Mouse (Mus musculus): Measurements from ENCODE around the gene Tmem50b.

Gene Tmem50b

DNA sequence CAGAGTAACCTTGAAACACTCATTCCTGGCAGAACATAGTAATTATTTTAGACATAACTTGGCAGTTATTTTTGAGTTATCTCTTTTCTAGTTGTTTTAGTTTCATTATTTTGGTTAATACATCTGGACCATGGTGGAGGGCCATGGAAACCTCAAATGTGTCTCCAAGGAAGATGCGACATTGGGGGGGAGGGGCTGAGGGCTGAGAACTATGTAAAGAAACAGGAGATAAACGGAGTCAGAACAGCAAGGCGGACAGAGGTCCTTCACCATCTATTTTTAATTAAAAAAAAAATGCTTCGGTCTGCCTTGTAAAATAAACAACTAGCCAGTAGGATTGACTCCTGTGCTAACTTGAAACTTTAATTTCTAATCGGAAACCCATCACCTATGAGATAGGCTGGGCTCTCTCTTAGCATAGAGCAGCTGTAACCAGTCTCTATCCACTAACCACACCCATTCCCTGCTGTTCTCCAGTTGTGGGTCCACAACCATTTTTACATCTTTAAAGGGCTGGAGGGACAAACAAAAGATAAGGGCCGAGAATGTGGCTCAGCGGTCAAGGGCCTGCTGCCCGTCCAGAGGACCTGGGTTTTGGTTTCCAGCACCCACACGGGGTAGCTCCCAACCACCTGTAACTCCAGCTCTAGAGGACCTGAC lies 32.2 kb downstream of the Tmem50b start:
- DNase-seq (ENCODE audit: low read depth, low spot score), result no peak

DNA sequence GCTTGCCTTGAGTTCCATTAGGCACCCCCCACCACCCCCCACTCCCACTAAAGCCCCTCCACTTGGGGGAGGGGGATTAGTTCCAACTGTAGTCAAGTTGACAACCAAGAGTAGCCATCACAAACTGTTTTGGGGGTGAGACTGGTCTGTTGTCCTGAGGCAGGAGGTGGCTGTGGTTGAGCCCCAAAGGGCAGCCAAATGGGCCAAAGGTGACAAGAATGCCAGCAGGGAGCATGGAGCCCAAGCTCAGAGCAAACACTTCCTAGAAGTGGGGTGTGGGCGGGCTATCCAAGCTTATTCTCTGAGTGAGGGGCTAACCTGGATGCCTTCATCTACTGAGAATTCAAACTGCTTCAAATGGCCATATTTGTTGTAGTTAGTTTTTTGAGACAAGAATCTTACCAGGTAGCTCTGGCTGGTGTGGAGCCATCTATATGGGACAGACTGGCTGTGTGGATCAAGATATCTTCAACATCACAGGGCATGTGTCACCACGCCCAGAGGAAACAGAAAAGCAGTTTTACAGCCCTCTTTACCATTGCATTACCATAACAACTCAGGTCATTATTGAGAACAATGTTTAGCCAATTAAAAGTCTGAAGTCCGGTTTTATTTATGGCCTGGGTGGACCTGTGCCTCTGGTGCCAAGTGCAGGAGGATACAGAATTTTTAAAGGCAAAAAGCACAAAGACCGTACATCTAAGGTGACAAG lies 32.9 kb downstream of the Tmem50b start:
- DNase-seq (ENCODE audit: low read depth, low spot score), result no peak

DNA sequence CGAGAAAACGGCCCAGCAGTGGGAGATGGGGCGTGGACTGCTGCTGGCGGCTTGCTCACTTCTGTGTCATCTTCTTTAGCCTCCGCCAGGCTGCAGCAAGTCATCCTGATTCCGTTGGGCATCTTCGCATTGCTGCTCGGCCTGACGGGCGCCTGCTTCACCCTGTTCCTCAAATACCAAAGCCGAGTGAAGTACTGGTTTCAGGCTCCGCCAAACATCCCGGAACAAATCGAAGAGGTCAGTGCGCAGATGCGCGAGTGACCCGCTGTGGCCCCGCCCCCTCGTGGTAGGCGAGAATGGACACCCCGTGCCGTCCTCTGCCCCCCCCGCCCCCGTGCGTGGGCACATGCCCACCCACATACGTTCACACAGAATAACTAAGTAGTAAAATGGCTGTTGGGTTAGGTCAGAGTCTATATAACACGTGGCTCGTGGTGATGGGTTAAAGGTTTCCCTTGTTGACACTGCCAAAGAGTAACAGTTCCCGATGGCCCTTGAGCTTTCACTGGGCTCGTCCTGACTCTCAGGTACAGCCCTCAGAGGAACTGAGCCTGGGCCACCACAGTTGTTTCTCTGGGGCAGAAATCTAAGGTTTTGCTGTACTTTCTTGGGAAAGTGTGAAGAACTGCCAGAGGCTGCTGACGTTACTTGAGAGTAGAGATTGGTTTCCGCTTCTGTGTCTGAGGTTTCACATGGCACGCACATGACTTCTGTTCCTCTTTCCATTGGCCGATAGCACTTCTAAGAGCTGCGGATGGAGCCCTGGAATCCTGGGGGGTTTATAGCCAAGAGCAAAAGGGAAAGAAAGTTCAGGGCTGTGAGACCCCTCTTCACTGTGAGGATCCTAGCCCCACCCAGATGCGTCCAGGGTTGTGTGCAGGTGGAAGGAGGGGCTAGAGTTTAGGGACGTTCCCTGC lies 35.8 kb downstream of the Tmem50b start:
- DNase-seq (ENCODE audit: low read depth, low spot score), result no peak

DNA sequence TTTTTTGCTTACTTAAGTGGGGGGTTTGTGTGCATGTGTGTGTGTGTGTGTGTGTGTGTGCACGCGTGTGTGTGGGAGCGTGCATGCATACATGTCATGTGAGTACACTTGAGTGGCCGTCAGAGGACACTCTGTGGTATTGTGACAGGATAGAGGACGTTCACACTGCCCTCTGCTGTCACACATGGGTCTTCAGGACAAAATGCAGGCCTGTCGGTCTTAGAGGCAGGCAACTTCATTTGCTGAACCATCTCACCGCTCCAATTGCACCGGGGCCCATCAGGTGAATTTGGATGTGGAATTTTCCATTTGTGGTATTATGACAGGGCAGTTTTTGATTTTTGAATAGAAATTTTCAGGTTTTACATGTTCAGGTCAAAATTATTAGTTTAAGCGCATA lies 36.5 kb downstream of the Tmem50b start:
- no peak for DNase-seq (ENCODE audit: low read depth, low spot score)

DNA sequence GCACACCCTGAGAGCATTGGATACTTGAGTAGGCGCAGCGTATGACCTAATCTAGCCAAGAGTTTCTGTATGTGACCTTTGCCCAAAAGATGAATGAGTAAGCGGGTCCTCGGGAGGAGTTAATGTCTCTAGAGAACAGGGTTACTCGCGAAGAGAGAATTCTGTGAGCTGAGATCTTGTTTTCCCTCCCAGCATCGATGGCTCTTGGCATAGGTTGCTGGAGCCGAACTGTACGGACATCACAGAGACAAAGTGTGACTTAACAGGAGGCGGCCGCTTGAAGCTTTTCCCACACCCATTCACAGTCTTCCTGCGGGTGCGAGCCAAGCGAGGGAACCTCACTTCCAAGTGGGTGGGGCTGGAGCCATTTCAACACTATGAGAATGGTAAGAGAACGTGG lies 39.9 kb downstream of the Tmem50b start:
- no peak for DNase-seq (ENCODE audit: low read depth, low spot score)

DNA sequence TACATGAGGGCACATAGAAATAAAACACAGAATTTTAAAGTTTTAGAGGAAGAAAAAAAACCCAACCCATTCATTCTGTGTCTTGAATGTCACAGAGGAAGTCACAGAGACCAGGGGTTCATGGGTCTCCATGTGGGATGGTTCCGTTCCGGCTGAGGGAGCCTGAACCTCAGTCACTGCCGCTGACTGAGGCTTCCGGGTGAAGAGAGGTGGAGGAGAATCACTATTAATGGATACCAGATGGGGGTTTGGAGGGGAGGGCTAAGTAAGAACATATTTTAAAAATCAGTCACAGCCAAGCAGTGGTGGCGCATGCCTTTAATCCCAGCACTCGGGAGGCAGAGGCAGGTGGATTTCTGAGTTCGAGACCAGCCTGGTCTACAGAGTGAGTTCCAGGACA lies 40.4 kb downstream of the Tmem50b start:
- DNase-seq (ENCODE audit: low read depth, low spot score), result no peak

DNA sequence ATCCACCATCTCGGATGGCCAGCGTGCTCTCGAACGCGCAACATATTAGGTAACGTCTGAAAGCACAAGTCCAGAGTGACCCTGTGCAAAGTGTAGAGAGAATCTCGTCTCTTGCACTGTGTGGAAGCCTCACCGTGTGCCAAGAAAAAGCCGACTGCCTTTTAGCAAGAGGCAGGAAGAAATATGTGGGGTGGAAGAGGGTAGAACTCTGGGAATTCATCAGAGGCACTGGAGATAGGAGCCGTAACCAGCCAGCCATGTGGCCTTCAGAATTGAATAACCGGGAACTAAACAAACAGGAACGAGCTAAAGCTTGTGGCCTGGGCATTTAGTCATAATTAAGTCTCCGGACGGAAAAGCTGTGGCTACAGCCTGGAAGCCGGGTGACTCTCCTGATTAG lies 40.9 kb downstream of the Tmem50b start:
- no peak for DNase-seq (ENCODE audit: low read depth, low spot score)

DNA sequence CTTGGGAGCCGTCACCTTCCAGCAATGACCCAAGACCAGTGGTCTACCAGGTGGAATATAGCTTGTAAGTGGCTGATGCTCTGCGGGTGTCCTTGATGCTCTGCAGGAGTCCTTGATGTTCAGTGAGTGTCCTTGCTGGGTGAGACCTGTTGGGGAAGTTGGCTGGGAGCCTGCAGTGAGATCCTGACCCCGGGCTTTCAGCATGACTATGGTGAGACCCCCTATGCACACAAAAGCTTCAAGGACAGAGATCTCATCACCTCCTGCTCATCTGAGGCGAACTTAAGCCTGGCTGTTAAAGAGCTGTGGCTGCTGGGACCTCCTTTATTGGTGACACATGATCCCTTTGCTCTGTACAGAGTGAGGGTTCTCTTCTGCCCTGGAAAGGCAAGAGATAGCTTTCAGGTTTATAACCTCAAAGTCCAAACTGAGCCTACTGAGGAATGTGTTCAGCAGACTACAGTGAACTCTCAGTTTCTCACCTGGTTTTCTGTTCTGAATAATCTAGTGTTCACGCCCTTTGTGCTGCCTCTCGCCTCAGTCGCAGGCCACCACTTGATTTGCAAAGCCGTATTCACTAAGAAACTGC lies 42.5 kb downstream of the Tmem50b start:
- no peak for DNase-seq (ENCODE audit: low read depth, low spot score)

DNA sequence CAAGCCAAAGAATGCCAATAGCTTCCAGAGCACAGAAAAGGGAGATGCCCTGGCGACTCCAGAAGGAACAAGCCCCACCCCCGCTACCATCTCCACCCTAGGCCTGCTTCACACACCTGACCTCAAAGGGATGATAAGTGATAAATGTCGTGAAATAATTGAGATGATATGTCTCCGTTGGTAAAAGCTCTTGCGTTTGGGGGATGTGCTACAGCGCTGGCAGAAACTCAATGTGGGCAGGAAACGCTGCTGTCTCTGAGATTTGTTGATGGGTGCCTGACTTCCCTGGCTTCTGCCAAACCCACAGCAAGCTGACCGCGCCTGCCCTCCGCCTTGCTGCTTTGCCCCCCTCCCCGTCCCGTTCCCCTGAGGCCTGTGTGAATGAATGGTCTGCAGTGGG lies 44.0 kb downstream of the Tmem50b start:
- no peak for DNase-seq (ENCODE audit: low read depth, low spot score)

DNA sequence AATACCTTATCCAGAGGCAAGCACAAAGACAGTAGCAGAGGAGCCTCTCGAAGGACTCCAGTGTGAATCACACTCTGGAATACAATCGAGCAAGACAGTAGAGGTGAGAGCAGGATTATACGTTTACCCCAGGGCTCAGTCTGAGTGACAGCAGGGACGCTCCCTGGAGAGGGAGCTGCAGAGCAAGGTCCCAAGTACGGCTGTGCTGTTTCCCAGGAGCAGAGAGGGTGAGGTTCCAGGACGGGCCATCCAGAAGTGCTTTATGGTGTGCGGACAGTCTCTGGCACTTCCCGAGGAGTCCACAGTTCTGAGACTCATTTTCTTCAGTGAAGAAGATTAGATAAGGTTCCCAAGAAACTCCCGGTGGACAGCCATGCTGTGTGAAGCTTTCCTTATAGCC lies 45.5 kb downstream of the Tmem50b start:
- DNase-seq (ENCODE audit: low read depth, low spot score), result no peak

DNA sequence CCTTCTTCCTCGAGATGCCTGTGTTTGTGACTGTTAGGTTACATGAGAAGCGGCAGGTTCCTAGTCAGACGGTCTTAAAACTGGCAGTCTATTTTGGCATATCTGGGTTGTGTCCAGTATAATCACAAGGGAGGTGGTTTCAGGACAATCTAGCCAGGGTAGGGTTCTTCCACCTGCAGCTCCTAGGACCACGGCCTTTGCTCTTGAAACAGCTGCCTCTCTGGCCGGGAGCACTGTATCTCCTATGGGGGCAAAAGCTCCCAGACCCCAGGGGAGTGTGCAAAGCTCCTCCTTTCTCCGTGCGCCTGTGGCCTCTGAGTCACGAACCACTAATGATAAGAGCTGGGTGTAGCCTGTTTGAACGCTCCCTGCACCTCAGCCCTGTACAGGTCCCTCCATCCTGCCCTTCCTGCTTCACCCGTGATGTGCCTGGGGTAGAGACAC lies 46.5 kb downstream of the Tmem50b start:
- no peak for DNase-seq (ENCODE audit: low read depth, low spot score)

DNA sequence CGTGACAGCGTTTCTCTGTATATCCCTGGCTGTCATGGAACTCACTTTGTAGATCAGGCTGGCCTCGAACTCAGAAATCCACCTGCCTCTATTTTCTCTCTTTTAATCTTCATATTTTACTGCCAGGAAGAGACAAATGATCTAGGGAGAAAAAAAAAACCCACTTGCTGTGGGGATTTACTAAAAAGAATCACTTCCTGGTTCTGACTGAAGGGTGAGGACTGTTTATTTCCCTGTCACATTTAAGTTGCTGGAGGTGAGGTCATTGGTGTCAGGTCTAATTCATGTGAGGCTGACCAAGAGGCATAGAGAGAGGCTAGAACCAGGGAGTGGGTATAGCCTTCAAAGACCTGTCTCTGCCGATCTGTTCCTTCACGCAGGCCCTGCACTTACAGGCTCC lies 48.0 kb downstream of the Tmem50b start:
- no peak for DNase-seq (ENCODE audit: low read depth, low spot score)

DNA sequence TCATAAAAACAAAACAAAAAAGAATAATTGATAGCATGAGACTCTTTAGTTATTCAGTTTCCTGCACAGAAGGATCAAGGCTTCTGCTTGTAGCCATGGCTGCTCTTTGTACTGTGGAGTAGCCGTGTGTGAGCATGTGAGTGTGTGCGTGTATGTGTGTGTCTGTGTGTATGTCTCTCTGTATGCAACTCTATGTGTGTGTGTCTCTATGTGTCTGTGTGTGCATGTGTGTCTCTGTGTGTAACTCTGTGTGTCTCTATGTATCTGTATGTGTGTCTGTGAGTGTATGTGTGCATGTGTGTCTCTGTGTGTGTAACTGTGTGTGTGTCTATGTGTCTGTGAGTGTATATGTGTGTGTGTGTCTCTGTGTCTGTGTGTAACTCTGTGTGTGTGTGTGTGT lies 48.6 kb downstream of the Tmem50b start:
- no peak for DNase-seq (ENCODE audit: low read depth, low spot score)

DNA sequence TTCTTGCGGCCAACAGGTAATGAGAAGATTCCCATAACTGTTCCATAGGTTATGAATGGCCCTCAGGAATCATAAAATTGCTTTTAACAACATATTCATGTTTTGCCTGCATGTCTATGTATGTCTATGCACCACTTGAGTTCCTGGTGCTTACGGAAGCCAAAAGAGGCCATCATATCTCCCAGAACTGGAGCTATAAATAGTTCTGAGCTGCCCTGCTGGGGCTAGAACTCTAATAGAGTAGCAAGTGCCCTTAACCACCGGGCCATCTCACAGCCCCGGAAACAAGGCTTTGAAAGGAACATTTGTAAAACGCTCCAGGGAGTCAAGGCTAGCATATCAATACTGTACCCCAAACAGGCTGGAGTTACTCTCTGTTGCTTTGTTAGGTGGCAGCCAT lies 49.0 kb downstream of the Tmem50b start:
- no peak for DNase-seq (ENCODE audit: low read depth, low spot score)

DNA sequence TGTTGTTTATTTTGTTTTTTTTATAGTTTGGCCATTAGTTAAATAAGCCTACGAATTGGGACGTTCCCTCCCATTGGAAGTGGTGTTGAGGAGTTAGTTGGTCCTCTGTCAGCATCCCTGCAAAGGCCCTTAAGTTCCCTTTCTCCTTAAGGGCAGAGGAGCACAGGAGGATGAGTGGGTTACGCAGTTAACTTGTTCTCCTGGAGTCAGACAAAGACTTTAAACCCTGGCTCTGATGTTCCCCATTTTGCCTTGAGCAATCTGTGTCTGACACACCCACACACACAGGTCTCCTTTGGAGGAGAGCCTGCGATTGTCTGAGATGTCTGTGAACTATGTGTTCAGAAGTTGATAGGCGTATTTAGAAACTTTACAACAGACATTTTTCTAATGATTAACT lies 49.6 kb downstream of the Tmem50b start:
- DNase-seq (ENCODE audit: low read depth, low spot score), result no peak

DNA sequence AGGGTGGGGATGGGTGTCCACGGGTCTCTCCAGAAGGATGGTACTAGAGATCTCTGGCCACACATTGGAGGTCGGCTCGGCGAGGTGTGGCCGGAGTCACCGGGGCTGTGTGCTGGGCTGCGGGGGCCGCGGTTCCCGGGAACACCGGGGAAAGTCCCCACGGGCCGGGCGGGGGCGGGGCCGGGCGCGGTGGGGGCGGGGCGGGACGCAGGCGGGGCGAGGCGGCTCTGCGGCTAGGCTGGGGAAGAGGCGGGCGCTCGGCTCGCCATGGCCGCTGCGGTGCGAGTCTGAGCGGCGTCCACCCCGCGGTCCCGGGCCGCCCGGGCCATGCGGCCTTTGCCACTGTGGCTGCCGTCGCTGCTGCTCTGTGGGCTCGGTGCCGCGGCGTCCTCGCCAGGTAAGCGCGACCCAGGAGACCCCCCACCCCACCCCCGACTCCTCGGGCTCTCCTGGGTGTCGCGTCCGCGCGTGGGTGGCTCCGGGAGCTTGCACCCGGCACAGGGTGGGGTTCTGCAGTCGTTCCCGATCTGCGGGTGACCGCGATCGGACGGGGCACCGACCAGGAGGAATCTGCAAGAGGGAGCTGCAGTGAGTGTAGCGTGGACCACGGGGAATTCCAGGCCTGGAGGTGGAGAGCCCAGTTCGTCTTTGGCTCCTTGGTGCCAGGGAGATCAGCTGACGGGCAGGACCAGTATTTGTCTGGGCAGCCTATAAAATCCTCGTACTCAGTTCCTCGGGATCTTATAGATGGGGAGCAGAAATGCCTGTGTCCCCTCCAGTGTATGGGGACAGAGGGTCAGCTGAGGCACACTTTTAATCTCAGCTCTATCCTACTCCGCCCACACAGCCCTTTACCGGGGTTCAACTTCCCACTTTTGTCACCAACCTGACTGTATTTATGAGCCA lies 50.5 kb downstream of the Tmem50b start, which contains the start of gene Ifngr2:
Gene Ifngr2, plus strand, starts transcription at position 237 of the 906 bp plus-strand sequence.
- no peak for DNase-seq (ENCODE audit: low read depth, low spot score)

DNA sequence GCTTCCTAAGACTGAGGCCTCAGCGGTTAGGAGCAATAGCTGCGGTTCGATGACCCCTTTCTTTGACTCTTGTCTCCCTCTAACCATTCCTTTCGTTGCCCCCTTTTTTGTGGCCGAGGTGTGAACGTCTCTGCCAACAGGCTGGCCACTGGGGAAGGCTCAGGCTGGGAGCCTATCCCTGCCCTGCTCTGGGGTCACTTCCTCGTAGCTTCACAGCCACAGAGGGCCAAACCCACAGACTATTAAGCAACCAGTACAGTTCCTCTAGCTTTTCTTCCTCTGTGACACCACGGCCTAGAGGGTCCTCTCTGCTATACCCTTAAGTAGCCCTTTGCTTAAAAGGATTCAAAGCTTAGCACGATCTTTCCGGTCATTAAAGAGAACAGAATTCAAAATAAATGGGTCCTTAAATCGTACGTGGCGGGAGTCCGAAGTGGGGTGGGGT lies 51.2 kb downstream of the Tmem50b start:
- DNase-seq (ENCODE audit: low read depth, low spot score), result no peak

DNA sequence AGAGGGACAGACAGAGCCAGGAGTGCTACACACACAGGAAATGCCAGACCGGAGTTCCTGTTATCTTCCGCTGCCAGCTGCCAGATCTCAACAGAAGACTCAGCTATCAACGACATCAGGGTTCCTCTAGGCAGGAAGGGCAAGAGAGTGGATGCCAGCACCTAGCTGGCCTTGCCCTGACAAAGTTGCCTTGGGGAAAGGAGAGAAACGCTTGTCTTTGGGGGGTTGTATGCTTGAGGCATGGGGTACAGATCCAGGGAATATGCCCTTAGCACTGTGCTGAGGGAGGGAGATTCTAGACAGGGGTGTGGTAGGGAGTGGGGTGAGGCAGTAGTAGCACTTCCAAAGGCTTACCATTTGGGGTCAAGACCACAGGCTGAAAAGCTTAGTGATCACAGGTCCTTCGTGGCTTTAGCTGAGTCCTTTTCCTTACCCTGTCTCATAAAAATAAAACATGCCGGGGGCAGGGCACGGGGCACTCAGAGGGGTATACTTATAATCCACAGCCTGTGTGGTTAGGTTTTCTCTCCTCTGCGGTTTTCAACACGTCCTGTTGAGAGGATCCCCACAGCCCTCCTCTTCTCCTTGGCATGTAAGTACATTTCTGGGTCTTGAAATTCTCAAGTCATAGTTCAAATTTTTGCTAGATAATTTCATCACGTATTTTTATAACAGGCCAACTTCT lies 51.9 kb downstream of the Tmem50b start:
- no peak for DNase-seq (ENCODE audit: low read depth, low spot score)

DNA sequence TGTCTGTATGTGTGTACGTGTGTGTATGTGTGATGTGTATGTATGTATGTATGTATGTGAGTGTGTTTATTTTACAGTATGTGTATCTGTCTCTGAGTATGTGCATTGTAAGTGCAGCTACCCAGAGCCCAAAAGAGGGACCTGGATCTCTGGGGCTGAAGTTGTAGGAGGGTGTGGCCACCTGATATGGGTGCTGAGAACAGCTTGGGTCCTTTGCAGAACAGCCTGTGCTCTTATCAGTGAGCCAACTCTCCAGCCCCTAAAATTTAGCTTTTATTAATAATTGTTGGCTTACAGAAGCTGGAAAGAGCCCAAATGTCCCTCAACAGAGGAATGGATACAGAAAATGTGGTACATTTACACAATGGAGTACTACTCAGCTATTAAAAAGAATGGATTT lies 54.0 kb downstream of the Tmem50b start:
- no peak for DNase-seq (ENCODE audit: low read depth, low spot score)

DNA sequence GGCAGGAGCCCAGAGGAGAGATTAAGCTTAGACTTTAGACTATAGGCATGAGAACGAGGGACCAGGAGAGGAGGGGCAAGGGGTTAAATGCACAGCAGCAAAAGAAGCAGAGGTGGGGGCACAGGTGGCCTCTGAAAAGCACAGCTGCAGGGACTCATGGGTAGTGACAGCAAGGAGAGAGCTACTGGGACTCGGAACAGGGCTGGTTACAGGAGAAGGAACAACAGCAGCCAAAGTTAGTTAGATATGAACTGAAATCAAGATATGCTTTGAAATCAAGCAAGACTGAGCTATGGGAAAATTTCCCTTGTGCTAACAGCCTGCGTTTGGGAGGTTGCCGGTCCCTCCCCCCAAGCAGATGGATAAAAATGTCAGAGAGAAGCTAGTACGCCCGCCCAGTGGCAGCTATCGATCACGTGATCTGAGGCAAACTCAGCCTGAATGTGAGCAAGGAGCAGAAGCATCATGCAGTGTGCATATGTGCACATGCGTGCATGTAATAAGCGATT lies 56.0 kb downstream of the Tmem50b start:
- DNase-seq (ENCODE audit: low read depth, low spot score), result peak; percentile 55

Measured in brain, embryonic 18.5 days (tissue).